Mouse (Mus musculus): Measurements from ENCODE around the gene Olfr631.

DNA sequence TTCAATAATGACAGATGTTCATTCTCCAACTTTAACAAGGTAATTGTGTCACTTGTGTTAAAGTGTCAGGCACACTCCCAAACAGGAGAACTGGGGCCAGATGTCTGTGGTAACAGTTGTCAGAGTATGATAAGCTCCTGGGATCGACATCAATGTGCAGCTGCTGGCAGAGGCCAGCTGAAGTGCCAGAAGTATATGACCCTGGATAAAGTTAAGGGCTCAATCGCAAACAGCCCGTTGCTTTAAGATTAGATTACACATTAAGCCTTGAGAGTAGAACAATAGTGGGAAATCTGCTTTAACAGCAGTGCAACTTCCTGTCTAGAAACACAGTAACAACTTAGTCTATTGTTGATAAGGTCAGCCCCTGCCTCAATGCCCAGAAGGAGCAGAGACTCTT is 18.6 kb upstream of the Olfr631 start:
- TF ChIP-seq CTCF (IDR thresholded peaks at IDR 0.05; ENCODE audit: low read depth) (no peak), EP300 (IDR thresholded peaks at IDR 0.05; ENCODE audit: low read depth) (0 out of 2 replicates have a peak, but pooled peaks have one; percentile 50)

All from heart, postnatal 0 days (tissue).